Mouse (Mus musculus): ENCODE data around the gene Dhx15.

DNA sequence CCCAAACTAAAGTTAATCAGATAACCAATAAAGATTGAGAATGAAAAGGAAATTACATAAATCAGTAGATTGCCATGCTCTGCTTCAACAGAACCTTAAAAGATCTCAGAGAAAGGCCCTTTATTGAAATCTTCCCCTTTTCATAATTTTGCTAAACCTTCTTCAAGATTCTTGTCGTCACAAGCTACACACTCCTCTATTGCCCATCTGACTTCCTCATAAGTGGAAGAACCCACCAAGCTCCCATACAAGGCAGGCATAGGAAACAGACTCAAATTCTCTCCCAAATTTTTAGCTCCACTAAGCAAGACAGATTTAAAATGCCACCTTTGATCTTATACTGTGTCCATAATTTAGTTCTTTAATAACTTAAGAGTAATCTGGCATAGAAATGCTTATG, 13.0 kb downstream of the Dhx15 start:
- TF ChIP-seq TAL1 (IDR thresholded peaks at IDR 0.05; ENCODE audit: low read length): no peak
- TF ChIP-seq GATA1 (IDR thresholded peaks at IDR 0.05; ENCODE audit: low read length): no peak

Data from erythroblast, embryonic 14.5 days (primary cell).